Mouse (Mus musculus) mature B cell (primary cell): Measurements from ENCODE around the gene Antxr2.

Source experiments
- in situ Hi-C: fragments of 300-500 bp; cut with MboI; formaldehyde crosslinking; loops from 2 replicates; pipeline ENCODE4 v1.14.3; 2019

Gene Antxr2

GRCm38 (mm10) chr5:97914890-97915289 lies 116.0 kb downstream of the Antxr2 start:
- in situ Hi-C loops: no loop called here

GRCm38 (mm10) chr5:97913901-97914300 lies 116.9 kb downstream of the Antxr2 start:
- in situ Hi-C loops: no loop called here

- in situ Hi-C loops: no loop called here
Observed at GRCm38 (mm10) chr5:97907482-97907881, 123.4 kb downstream of the Antxr2 start.

- in situ Hi-C loops: no loop called here
Observed at GRCm38 (mm10) chr5:97906537-97907266, 124.1 kb downstream of the Antxr2 start.

DNA sequence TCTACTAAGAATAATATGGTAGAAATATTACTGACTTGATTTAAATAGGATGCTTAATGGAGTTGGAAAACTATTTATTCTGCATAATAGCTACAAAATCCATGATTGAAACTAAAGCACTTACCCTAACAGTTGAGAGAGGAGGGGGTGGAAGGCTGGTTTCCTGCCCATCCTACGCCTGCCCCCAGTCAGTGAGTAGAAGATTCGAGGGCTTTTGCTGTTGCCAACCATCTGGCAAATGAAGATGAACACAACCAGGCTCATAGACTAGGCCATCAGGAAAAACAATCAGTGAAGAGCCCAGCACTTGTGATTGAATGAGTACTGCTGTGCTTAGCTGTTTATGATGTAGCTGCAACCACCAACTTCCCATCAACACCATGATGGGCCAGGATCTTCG lies 125.0 kb downstream of the Antxr2 start:
- in situ Hi-C loops: no loop called here

DNA sequence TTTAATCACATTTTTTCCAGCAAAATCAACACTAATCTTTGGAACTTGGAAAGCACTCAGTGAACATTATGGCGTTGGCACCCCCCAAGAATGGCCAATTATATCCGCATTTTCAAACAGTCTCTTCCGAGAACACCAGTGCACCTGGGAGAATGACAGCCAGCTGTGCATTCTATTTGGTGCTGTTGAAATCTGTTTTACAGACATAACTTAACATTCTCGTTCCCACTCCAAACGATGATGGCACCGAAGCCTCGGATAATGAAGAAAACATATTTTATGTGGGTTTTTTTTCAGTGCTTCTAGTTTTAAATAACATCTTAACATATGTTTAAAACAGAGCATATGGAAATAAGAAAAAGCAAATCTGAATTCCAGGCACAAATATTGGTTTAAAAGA lies 129.7 kb downstream of the Antxr2 start:
- in situ Hi-C loops: no loop called here

DNA sequence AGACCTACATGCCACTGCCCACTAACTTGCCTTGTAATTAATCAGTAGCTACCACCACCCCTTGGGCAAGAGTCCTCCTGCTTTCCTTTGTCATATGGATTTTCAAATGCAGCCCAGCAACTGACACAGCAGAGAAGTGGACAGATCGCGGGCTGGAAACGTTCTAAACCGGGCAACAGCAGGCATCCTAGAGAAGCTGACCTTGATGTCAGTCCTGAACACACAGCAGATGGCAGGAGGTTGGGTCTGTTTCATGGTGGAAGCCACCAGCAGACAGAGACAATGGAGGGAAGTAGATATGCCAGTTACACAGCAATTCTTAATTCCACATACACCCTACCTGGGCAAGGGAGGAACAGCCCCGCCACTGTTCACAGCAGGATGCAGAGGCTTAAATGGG lies 131.5 kb downstream of the Antxr2 start:
- in situ Hi-C loops: no loop called here

GRCm38 (mm10) chr5:97885427-97885826 lies 145.4 kb downstream of the Antxr2 start:
- in situ Hi-C loops: loop anchor here (10.0 kb wide), 1 partner anchor 139 kb away; no protein-coding TSS in a partner anchor

- in situ Hi-C loops: loop anchor here (10.0 kb wide), 1 partner anchor 141 kb away; no protein-coding TSS in a partner anchor
Observed at GRCm38 (mm10) chr5:97884110-97884509, 146.7 kb downstream of the Antxr2 start.

- in situ Hi-C loops: loop anchor here (10.0 kb wide), 1 partner anchor 143 kb away; no protein-coding TSS in a partner anchor
Observed at GRCm38 (mm10) chr5:97881421-97881820, 149.4 kb downstream of the Antxr2 start.

DNA sequence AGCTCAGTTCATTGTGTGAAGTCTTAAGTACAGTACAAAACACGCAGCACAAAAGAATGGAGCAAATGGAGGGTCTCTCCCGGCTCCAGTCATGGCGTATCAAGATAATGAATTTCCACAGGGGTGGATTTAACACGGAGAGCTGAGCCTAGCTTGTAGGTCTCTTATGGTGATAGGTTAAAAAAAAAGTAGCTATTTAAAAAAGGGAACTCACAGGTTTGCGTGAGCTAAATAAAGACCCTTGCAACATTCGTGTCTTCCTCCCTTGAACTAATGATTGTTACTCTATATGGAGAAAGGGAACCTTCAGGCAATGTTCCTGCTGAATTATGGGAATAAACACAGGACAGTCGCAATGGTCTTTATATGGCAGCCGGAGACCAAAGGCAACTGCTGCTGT lies 150.7 kb downstream of the Antxr2 start:
- in situ Hi-C loops: loop anchor here (10.0 kb wide), 1 partner anchor 145 kb away; no protein-coding TSS in a partner anchor

DNA sequence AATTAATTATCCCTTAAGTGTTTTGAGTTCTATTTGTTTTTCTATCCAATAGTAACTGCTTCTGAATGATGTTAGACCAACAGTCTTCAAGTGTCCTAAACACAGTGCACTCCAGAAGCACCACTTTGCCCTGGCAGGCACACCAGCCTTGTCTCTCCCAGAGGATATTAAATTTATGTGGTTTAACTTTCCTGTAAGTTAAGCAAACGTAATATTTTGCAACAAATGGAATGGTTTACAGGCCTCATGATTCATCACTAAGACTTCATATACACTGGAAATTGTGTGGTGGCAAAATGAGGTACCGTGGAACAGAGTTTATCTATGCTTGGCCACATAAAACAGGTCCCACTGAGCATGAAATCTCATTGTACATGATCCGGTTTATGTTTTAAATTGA lies 152.0 kb downstream of the Antxr2 start:
- in situ Hi-C loops: no loop called here

DNA sequence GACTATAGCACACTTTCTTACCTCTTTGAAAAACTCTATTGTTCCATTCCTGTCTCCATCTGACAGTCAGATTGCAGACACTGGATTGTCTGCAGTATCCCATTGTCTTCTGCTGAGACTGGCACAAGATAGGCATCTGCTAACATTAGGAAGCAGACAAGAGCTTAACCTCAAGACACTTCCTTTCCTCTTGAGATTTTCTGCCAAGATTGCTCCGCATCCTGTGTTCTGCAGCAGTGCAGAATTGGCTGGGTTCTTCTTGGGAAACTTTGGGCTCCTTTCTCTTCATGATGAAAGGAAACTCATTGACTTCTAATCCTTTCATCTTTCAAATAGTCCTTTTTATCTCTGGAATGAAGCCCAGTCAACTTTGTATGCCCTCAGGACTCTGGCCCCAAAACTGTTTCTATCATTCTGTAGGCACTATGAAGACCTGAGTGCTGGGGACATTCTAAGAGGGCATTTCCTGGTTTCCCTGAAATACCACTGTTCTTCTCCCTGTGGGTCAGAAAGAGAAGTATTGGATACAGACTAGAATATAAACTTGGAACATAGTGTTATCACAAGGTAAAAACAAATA lies 152.5 kb downstream of the Antxr2 start:
- in situ Hi-C loops: no loop called here

- in situ Hi-C loops: no loop called here
Observed at GRCm38 (mm10) chr5:97876895-97877294, 153.9 kb downstream of the Antxr2 start.

DNA sequence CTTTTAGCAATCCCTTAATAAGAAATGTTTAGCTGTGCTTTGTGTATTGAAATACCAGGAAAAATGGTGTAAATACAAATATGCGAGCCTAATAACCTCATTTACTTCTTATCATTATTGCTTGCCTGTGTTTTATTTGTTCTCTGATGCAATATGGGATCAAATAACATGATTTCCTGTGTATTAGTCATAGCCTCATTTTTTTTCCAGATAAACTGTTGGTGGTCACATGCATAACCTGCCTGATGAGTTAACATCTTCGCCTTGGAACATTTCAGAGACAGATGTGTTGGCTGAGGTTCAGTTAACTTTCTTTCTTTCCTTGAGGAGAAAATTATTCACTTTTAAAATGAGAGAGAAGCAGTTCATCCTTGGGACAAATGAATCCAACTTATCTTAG lies 162.9 kb downstream of the Antxr2 start:
- in situ Hi-C loops: no loop called here

- in situ Hi-C loops: no loop called here
Observed at GRCm38 (mm10) chr5:97866975-97867374, 163.9 kb downstream of the Antxr2 start.

DNA sequence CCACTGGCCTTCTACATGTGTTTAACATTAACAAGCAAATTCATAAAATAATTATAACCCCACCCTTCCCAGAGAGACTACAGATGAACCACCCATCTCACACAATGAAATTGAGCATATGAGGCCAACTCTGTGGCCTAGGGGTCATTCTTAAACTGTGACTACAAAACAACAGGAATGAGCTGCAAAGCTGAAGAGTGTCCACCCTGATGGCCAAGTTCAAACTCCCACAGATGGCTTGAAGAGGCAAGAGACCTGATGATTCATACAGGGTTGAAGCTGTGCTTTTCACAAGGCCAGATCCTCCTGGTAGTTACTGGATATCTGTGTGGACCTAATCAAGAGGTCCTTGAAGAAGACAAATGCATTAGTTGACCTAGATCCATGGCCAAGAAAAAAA lies 173.7 kb downstream of the Antxr2 start:
- in situ Hi-C loops: no loop called here

DNA sequence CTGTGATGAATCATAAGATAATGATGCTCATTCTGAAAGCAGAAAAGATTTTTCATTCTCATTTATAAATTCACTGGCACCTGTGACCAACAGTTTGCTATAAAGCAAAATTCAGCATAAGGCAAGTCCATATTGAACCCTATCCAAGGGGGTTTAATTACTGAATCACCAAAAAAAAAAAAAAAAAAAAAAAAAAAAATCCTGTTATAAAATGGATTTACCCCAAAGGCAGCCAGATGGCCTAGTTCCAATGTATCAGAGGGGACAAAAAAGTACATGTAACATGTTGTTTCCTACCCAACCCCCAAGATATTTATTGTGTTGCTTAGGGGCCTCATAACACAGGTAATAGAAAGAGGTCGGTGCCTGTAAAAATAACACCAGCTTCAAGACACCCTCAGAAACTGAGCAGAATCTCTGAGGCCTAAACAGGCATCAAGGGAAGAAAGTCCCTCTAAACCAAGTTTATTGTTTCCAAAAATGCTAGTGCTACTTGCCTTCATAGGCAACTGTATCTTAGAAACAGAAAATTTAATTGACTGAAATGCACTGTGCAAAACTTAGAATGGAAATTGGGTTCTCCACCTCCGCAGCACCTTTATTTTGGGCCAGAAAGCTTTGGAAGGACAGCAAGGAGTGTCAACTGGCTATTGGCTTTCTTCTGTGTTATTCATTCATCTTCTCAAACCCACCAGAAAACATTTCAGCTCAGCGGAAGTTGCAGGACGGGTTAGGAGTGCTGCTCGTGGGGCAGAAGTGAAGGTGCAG lies 178.7 kb downstream of the Antxr2 start:
- in situ Hi-C loops: no loop called here

DNA sequence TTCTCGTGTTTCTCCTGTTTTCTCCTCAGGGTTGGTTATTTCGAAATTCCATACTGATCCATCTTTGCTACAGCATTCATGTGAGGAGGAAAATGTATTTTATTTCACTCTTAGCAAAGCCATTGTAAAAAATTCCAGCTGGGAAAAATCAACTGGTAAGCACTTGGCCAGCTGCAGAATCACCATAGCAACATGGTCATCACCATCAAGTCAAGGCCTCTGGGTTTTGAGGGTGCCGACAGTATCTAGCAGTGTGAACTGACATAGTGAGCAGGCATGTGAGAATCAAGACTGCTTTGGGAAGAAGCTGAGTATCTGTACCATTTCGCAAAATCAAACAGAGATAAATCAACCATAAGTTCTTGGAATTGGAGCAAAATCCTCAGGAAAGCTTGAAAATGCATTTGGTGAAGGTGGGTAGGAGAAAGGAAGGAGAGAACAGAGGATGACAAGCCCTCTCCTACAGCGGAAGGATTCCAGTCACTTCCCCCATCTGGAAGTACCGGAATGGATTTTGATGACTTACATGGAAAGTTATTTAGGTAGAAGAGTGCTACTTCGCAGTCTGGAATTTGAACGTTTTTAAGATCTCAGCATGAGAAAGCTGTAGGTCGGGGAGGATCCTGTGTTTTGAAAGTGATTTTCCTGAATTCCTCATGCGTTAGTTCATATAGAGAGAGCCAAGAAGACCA lies 183.5 kb downstream of the Antxr2 start:
- in situ Hi-C loops: no loop called here

GRCm38 (mm10) chr5:97846503-97846902 lies 184.3 kb downstream of the Antxr2 start:
- in situ Hi-C loops: no loop called here

DNA sequence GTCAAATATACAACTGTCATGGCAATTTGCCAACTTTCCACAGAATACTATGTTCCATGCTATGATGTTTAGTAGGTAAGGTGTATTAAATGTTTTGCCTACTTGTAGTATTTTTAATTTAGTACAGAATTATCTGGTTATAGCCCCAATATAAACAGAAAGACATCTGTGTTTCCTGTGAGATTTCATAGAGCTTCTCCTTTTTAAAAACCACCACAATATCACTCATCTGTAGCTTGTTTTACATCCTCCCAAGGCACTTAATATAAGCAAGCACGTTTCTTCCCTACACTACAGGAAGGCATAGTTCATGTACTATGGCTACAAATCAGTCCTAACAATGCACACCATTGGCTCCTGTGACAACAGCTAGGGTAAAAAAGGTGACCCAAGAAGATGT lies 188.8 kb downstream of the Antxr2 start:
- in situ Hi-C loops: no loop called here

GRCm38 (mm10) chr5:97839924-97840279 lies 190.9 kb downstream of the Antxr2 start:
- in situ Hi-C loops: no loop called here
